Mouse (Mus musculus) cerebellum, adult 9-10 months (tissue): ENCODE data around the gene Grb2.

Experiments
- DNase-seq: peaks from one replicate; pipeline ENCODE4 v3.0.0; 2022

Gene Grb2

DNA sequence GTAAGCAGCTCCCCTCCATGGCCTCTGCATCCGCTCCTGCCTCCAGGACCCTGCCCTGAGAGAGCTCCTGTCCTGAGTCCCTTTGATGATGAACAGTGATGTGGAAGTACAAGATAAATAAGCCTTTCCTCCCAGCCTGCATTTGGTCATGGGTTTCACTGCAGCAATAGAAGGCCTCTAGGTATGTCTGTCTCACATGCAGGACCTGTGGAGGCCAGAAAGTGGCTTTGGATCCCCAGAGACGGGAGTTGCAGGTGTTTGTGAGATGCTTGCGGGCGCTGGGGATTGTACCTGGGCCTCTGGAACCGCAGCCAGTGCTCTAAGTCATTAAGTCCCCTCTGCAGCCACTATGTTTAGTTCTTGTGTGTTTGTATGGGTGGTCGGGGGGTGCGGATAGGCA is 88.4 kb downstream of the Grb2 start:
- no peak for DNase-seq

DNA sequence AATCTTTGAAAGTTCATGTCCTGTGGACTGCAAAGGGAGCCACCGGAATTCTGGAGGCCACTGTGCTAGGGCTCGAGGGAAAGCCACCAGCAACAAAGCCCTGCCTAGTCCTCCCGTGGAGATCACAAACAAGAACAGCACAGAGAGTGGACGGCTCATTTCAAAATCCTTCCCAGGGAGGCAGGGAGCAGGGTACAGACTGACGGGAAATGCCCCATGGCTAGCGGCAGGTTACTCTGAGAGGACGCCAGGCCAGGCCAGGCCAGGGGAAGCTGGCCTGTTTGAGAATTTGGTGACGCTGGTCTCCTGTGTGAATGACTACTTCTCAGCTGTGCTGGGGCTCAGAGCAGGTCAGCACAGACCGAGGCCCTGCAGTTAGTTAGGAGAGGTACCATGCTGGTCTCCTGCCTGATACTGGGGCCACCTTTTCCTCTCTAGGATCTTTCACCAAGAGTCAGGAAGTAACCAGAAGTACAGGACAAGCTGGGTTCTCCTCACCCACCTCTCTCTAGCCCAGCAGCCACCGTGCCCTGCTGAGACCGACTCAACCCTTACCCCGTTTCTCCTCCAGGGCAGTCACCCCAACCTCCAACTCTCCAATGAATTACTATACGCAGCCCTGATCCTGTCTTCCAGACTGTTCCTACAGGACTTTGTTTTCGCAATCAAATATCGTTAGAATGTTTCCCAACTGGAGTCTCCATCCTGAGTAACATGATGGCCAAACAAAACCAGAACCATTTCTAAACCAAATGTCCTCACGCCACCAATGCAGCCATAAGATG is 89.5 kb downstream of the Grb2 start:
- DNase-seq = no peak

GRCm38 (mm10) chr11:115618001-115618400 is 90.4 kb downstream of the Grb2 start:
- no peak for DNase-seq

DNA sequence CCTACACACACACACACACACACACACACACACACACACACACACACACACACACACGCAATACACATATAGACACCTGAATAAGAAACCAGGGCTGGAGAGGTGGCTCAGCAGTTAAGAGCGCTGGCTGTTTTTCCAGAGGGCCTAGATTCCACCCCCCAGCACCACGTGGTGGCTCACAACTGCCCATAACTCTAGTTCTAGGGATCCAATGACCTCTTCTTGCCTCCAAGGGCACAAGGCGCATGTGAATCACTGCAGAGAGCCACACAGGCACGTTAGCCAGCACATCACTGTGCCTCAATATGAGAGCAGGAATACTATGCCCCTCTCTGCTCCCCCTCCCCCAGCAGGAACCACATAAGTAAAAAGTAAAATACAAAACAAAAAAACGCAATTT is 91.5 kb downstream of the Grb2 start:
- no peak for DNase-seq

GRCm38 (mm10) chr11:115616371-115616770 is 92.0 kb downstream of the Grb2 start:
- DNase-seq = no peak

GRCm38 (mm10) chr11:115615875-115616274 is 92.5 kb downstream of the Grb2 start:
- DNase-seq = no peak

- no peak for DNase-seq
Observed at GRCm38 (mm10) chr11:115615108-115615825, 93.1 kb downstream of the Grb2 start.

- DNase-seq = peak; percentile 55
Observed at GRCm38 (mm10) chr11:115614346-115615107, 93.9 kb downstream of the Grb2 start.

GRCm38 (mm10) chr11:115613138-115613945 is 95.1 kb downstream of the Grb2 start:
- DNase-seq = peak; percentile 42

DNA sequence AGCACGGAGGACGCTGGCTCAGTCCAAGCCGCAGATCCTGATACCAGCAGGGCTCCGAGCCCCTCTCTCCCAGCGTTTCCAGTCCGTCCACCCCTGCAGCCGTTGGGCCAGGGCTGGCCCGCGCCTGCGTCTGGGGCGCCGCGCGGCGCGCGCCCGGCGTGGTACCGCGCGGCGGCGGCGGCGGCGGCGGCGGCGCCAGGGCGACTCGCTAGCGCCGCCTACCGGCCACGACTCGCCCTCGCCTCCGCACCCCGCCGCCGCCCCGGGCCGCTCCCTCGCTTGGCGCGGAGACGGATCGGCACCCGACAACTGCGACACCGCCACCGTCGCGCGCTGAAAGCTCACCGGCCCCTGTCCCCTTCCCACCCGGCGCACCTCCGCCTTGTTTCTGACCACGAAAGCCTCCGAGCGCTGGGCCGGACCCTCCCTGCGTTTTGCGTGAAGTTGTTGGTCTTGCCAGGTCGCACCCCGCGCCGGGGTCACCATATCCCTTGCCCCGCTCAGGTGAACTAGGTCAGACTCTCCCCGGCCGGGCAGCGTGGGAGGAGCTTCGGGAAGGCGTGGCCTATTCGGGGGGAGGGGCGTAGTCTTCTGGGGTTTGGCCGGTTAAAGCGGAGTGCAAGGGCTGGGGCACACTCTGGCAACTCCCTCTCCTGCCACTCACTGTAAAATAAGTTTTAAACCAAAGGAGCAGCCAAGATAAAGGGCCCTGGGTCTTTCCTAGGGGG is 95.8 kb downstream of the Grb2 start, which contains the start of gene Mif4gd:
TSS of gene Mif4gd (minus strand) at position 560 of the 728 bp plus-strand sequence.
- peak; percentile 95 for DNase-seq

DNA sequence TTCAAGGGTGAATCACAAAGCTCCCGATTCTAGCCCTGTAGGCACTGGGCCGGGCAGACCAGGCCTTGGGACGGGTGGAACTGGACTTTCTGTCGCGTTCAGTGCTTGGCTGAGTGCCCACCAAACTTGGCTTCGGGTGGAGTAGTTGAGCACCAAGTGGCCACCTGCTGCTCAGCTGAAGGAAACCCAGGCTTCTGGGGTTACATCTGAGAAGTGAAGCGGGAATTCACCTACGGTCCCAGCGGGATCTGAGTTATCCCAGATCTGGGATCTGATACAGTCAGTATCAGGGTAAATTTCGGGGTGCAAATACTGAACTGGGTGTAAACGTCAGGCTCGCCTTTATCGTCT is 96.4 kb downstream of the Grb2 start:
- peak; percentile 80 for DNase-seq

GRCm38 (mm10) chr11:115611173-115611572 is 97.2 kb downstream of the Grb2 start:
- no peak for DNase-seq

DNA sequence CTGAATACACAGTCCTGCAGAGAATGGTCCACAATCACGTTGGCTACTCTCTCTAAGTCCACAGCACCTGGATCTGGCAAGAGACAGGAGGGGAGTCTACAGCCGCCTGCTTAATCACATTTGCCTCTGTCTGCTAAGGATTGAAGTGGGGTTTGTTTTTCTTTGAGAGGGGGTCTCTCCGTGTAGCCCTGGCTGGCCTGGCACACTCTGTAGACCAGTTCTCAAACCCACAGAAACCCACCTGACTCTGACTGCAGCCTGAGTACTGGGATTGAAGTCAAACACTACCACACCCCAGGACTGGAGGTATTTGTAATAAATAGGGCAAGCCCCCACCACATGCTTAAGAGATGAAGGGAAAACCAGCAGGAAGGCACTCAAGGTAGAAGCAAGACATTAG is 98.8 kb downstream of the Grb2 start:
- peak; percentile 34 for DNase-seq

- DNase-seq = peak; percentile 43
Observed at GRCm38 (mm10) chr11:115608421-115609399, 99.7 kb downstream of the Grb2 start.

DNA sequence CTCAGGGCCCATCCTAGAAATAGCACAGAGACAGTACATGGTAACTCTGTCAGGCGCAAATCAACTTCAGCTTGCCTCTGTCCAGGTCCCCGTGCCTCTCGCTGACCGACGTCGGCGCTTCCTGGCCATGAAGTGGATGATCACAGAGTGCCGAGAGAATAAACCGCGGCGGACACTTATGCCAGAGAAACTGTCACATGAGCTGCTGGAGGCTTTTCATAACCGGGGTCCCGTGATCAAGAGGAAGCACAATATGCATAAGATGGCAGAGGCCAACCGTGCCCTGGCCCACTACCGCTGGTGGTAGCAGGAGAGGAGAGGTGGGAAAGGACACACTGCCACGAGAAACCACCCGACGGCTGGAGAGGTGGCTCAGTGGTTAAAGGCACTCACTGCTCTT is 101.7 kb downstream of the Grb2 start:
- DNase-seq = peak; percentile 31

- no peak for DNase-seq
Observed at GRCm38 (mm10) chr11:115604304-115604696, 104.1 kb downstream of the Grb2 start.

DNA sequence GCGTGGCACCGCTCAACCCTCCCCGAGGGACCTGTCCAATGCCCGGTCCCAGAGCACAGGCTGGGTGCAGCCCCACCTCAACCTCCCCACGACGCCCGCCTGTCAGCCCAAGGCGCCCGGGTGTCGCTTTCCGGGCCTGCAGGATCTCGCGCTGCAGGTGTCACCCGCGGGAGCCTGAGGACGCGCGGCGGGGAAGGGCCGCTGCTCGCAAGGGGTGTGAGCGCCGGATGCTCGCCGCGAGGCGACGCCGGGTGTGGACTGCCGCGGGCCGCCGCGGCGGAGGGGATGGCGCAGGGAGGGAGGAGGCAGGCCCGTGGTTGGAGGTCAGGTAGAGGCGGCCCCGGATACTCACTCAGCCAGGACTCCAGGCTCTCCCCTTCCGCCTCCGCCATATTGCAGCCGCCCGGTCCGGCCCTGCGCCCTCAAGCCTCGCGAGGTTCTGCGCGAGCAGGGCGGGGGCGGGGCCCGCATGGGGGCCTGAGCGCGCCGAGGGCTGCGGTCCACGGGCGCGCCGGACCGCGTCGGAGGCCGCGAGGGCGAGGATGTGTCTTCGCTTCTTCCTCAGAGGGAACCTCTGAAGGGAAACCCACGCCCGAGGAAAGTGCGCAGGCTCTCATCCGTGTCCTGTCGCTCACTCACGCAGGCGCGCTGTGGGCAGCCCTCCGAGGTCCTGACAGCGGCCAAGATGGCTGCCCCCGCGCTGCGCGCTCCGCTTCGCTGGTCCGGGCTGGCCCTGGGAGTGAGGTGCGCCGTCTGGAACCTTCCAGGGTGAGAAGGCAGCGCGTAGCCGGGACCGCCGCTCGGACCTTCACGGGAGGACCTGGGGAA is 104.7 kb downstream of the Grb2 start, which contains the start of the genes Mrps7 and Gga3:
TSS of gene Mrps7 (plus strand) at position 450 of the 828 bp plus-strand sequence.
TSS of gene Gga3 (minus strand) at position 576 of the 828 bp plus-strand sequence.
- peak; percentile 87 for DNase-seq

- no peak for DNase-seq
Observed at GRCm38 (mm10) chr11:115603128-115603475, 105.3 kb downstream of the Grb2 start.

DNA sequence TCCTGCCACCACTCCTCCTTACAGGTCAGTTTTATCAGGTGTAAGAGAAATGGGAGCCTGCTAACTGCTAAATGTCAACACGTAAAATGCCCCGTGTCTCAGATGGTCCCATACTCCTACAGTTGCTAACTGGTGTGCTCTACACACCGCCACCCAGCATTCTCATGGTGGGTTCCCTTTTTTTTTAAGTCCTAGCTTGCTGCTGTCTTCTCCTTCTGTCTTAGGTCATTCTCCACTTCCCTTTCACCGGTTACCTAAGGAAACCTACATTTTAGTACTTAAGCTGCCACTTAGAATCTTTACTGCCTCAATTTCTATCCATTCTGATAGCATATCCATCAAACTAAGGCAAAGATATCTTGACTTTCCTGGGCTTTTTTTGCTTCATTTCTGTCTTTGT is 107.2 kb downstream of the Grb2 start:
- DNase-seq = no peak

DNA sequence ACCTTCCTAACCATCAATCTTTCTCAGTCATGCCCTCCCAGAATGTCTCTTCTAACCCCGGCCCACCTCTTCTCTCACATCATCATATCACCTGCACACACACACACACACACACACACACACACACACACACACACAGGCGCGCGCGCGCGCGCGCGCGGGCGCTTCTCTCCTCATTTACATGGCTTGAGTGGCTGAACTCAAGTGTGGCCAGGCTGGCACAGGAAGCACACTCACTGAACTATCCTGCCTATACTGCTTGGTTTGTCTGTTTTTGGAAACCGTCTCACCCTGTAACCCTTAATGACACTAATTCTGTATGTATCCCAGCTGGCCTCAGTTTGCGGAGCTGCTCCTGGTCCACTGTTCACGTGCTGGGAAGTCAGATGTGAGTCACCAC is 107.7 kb downstream of the Grb2 start:
- DNase-seq = no peak
